In genomic region chr7:74325052-74325451, GRCm38 (mm10) we compare ENCODE assay signal across 14 mouse cellular contexts.
DNase-seq lines count a peak whose midpoint lies in the region; ATAC-seq lines count a peak whose summit lies in the region.
"Had no signal": no experiment of that assay in that cellular context is flagged by ENCODE, and none has a peak within 500 bp of the region (broad histone marks: within the 10 kb centered on the region; RNA-seq: fewer than 3 reads in every experiment).

No protein-coding gene starts in this region.

- H3K4me2 ChIP-seq in hindbrain, embryonic 12.5 days (replicated peaks), result no peak overlapping the region
- no peak overlapping the region for H3K4me2 ChIP-seq in hindbrain, embryonic 11.5 days (replicated peaks; ENCODE audit: low read depth, low read length)
- no peak overlapping the region for H3K4me2 ChIP-seq in hindbrain, embryonic 15.5 days
- H3K4me2 ChIP-seq in neural tube, embryonic 13.5 days, result no peak overlapping the region
- H3K4me2 ChIP-seq: heart, embryonic 11.5 days had no signal

- H3K4me1 ChIP-seq in hindbrain, embryonic 12.5 days, result peaks cover 32% of the 10 kb centered on the region
- H3K4me1 ChIP-seq in hindbrain, embryonic 11.5 days (replicated peaks; ENCODE audit: control insufficient read depth, insufficient read depth, low read length), result 0 out of 2 replicates have a peak, but pooled peaks cover 3% of the 10 kb centered on the region
- H3K4me1 ChIP-seq in hindbrain, embryonic 15.5 days (replicated peaks), result peaks cover 33% of the 10 kb centered on the region
- H3K4me1 ChIP-seq in neural tube, embryonic 13.5 days (replicated peaks), result peaks cover 43% of the 10 kb centered on the region

- H3K9ac ChIP-seq in hindbrain, embryonic 12.5 days, result no peak overlapping the region
- no peak overlapping the region for H3K9ac ChIP-seq in hindbrain, embryonic 11.5 days (ENCODE audit: low read depth, low read length)
- H3K9ac ChIP-seq in hindbrain, embryonic 15.5 days, result no peak overlapping the region
- no peak overlapping the region for H3K9ac ChIP-seq in neural tube, embryonic 13.5 days
- H3K9ac ChIP-seq: liver, postnatal 0 days had no signal

- no peaks in the 10 kb centered on the region for H3K27me3 ChIP-seq in hindbrain, embryonic 12.5 days
- H3K27me3 ChIP-seq in hindbrain, embryonic 11.5 days (ENCODE audit: control insufficient read depth, insufficient read depth, low read length), result no peaks in the 10 kb centered on the region
- H3K27me3 ChIP-seq in hindbrain, embryonic 15.5 days, result no peaks in the 10 kb centered on the region; the same call in 1 of the 2 replicates
- peaks cover 4% of the 10 kb centered on the region; the same call in 1 of the 2 replicates for H3K27me3 ChIP-seq in neural tube, embryonic 13.5 days

- 45% methylated on average over 8 of the region's 8 CpGs for WGBS in hindbrain, embryonic 12.5 days
- WGBS in hindbrain, embryonic 11.5 days, result 82% methylated on average over 8 of the region's 8 CpGs
- WGBS in hindbrain, embryonic 15.5 days, result 28% methylated on average over 8 of the region's 8 CpGs
- 39% methylated on average over 8 of the region's 8 CpGs for WGBS in neural tube, embryonic 13.5 days

- no peak for DNase-seq in hindbrain, embryonic 11.5 days (ENCODE audit: low spot score)
- peak; percentile 87 for DNase-seq in brain, adult 2 months (ENCODE audit: low read depth, low spot score)
- DNase-seq in gastrocnemius, adult 18-20 months (ENCODE audit: low spot score), result no peak
- no peak for DNase-seq in embryo, embryonic 9.5 days (ENCODE audit: extremely low spot score)
- DNase-seq: adrenal gland, postnatal 25 days; B cell, adult 2 months; cerebellum, postnatal 10 days; kidney, adult 8-10 months; liver, postnatal 0 days had no signal

- no peaks in the 10 kb centered on the region for H3K9me3 ChIP-seq in hindbrain, embryonic 12.5 days (replicated peaks)
- no peaks in the 10 kb centered on the region for H3K9me3 ChIP-seq in hindbrain, embryonic 11.5 days (ENCODE audit: control insufficient read depth, low read length)
- H3K9me3 ChIP-seq in hindbrain, embryonic 15.5 days, result no peaks in the 10 kb centered on the region
- no peaks in the 10 kb centered on the region for H3K9me3 ChIP-seq in neural tube, embryonic 13.5 days

- peak; percentile 87 for ATAC-seq in hindbrain, embryonic 12.5 days (ENCODE audit: low FRiP score)
- ATAC-seq in hindbrain, embryonic 11.5 days (ENCODE audit: low FRiP score), result no peak
- ATAC-seq in hindbrain, embryonic 15.5 days (ENCODE audit: low FRiP score, low read depth), result peak; percentile 71; the same call in 1 of the 2 replicates
- peak; percentile 73 for ATAC-seq in neural tube, embryonic 13.5 days (ENCODE audit: low read depth)
- no peak for ATAC-seq in inflammation-experienced regulatory T-cells, adult 6 months
- ATAC-seq: liver, postnatal 0 days had no signal

- H3K27ac ChIP-seq in hindbrain, embryonic 12.5 days, result peak overlapping the region; percentile 55; the same call in 1 of the 2 replicates
- H3K27ac ChIP-seq in hindbrain, embryonic 11.5 days (ENCODE audit: low read depth, low read length), result no peak overlapping the region
- H3K27ac ChIP-seq in hindbrain, embryonic 15.5 days (replicated peaks), result 0 out of 2 replicates have a peak overlapping the region, but pooled peaks have one; percentile 36
- peak overlapping the region; percentile 67 for H3K27ac ChIP-seq in neural tube, embryonic 13.5 days (replicated peaks)

- H3K36me3 ChIP-seq in hindbrain, embryonic 12.5 days, result no peaks in the 10 kb centered on the region
- H3K36me3 ChIP-seq in hindbrain, embryonic 11.5 days (ENCODE audit: control insufficient read depth, insufficient read depth, low read length), result no peaks in the 10 kb centered on the region
- H3K36me3 ChIP-seq in hindbrain, embryonic 15.5 days, result no peaks in the 10 kb centered on the region
- H3K36me3 ChIP-seq in neural tube, embryonic 13.5 days, result no peaks in the 10 kb centered on the region

- H3K4me3 ChIP-seq in hindbrain, embryonic 12.5 days, result no peak overlapping the region
- H3K4me3 ChIP-seq in hindbrain, embryonic 11.5 days (ENCODE audit: low read depth, low read length), result no peak overlapping the region
- no peak overlapping the region for H3K4me3 ChIP-seq in hindbrain, embryonic 15.5 days
- no peak overlapping the region for H3K4me3 ChIP-seq in neural tube, embryonic 13.5 days

Comparison
In these comparisons a context has a peak if more than half of its experiments do, and no peak if none do; other contexts are left out.
1. ATAC-seq: peak in hindbrain, embryonic 12.5 days (single experiment), hindbrain, embryonic 15.5 days (single experiment) and neural tube, embryonic 13.5 days (single experiment); none in hindbrain, embryonic 11.5 days (single experiment) and inflammation-experienced regulatory T-cells, adult 6 months (single experiment).